ENCODE assay signal across 8 mouse cellular contexts in genomic region chr7:97399960-97400715, GRCm38 (mm10). TPM values are rescaled to one million over a fixed set of nuclear protein-coding genes. Genes with fewer than 3 reads are reported as not detected.
A peak's percentile ranks its signal among the peaks of the same experiment; 100 is the strongest.
DNase-seq lines count a peak whose midpoint lies in the region; ATAC-seq and TF ChIP-seq lines count a peak whose summit lies in the region.

Ndufc2 (plus strand) TSS chr7:97400003.

- no peak within 1 kb of the TSS for H3K27ac ChIP-seq in ES-E14 (ENCODE audit: insufficient read depth, low read depth, low read length, poor library complexity, severe bottlenecking)
- peak within 1 kb of the TSS; percentile 49 for H3K27ac ChIP-seq in forebrain, embryonic 13.5 days
- H3K27ac ChIP-seq in lung, embryonic 16.5 days (ENCODE audit: low read length): peak within 1 kb of the TSS; percentile 56

- peak within 1 kb of the TSS; percentile 73 to 86 for H3K4me3 ChIP-seq in ES-E14 (ENCODE audit: insufficient read depth in 1 of 2, low read depth in 1 of 2, low read length in 2 of 2, poor library complexity in 1 of 2, severe bottlenecking in 1 of 2)
- H3K4me3 ChIP-seq in forebrain, embryonic 13.5 days: peak within 1 kb of the TSS; percentile 68
- H3K4me3 ChIP-seq in lung, embryonic 16.5 days (ENCODE audit: low read length): peak within 1 kb of the TSS; percentile 73

- peaks cover 0 to 9% of the 10 kb centered on the region in 2 experiments; a peak in 2 of 4 replicates for H3K4me1 ChIP-seq in ES-E14 (ENCODE audit: control insufficient read depth in 2 of 2, insufficient read depth in 2 of 2, low read length in 2 of 2, poor library complexity in 1 of 2)
- peaks cover 20% of the 10 kb centered on the region for H3K4me1 ChIP-seq in forebrain, embryonic 13.5 days
- peaks cover 11% of the 10 kb centered on the region for H3K4me1 ChIP-seq in lung, embryonic 16.5 days (replicated peaks; ENCODE audit: control insufficient read depth, insufficient read depth, low read length)

- H3K27me3 ChIP-seq in forebrain, embryonic 13.5 days: no peaks in the 10 kb centered on the region
- no peaks in the 10 kb centered on the region for H3K27me3 ChIP-seq in lung, embryonic 16.5 days (ENCODE audit: control insufficient read depth, insufficient read depth, low read depth, low read length)

- ATAC-seq in forebrain, embryonic 13.5 days: peak; percentile 97
- peak; percentile 94 for ATAC-seq in lung, embryonic 16.5 days (ENCODE audit: low read depth)

- under 1% methylated on average over 54 of the region's 54 CpGs for WGBS in forebrain, embryonic 13.5 days
- under 1% methylated on average over 54 of the region's 54 CpGs for WGBS in large intestine, adult 2 months
- under 1% methylated on average over 54 of the region's 54 CpGs for WGBS in lung, embryonic 16.5 days

- peak within 1 kb of the TSS; percentile 87 for H3K4me2 ChIP-seq in forebrain, embryonic 13.5 days
- H3K4me2 ChIP-seq in lung, embryonic 16.5 days (ENCODE audit: low read depth, low read length): peak within 1 kb of the TSS; percentile 75

- in situ Hi-C loops in ES-E14 (cut with MboI; ENCODE audit: low sequenced_read_pairs in 2 of 2, unreplicated experiment in 2 of 2): no loop called here

- peak; percentile 64 for DNase-seq in ES-E14 (ENCODE audit: low read depth, low spot score)
- DNase-seq in c-Kit-positive CD71-positive TER-119-positive erythroid progenitor cells, embryonic 14.5 days (ENCODE audit: low spot score): peak; percentile 82
- peak; percentile 83 to 86 for DNase-seq in heart, postnatal 10 days
- DNase-seq in large intestine, adult 2 months (ENCODE audit: low read depth, low spot score): peak; percentile 64
- peak; percentile 40 for DNase-seq in ovary, postnatal 10 days (ENCODE audit: low spot score)
- peak; percentile 43 to 71 for DNase-seq in thymus, postnatal 10 days (ENCODE audit: low spot score in 2 of 2)

- H3K36me3 ChIP-seq in ES-E14 (ENCODE audit: control insufficient read depth, insufficient read depth, low read length, poor library complexity, severe bottlenecking): no peaks in the 10 kb centered on the region
- H3K36me3 ChIP-seq in forebrain, embryonic 13.5 days (ENCODE audit: poor library complexity, severe bottlenecking): peaks cover 20% of the 10 kb centered on the region
- no peaks in the 10 kb centered on the region for H3K36me3 ChIP-seq in lung, embryonic 16.5 days (ENCODE audit: control insufficient read depth, insufficient read depth, low read length)

- no peaks in the 10 kb centered on the region for H3K9me3 ChIP-seq in ES-E14 (ENCODE audit: control insufficient read depth, insufficient read depth, low read depth, low read length)
- no peaks in the 10 kb centered on the region for H3K9me3 ChIP-seq in forebrain, embryonic 13.5 days (replicated peaks)
- no peaks in the 10 kb centered on the region for H3K9me3 ChIP-seq in lung, embryonic 16.5 days (ENCODE audit: control insufficient read depth, low read length)

- intact Hi-C loops in heart, postnatal 10 days (cut with DNase I): loop anchor here (2.0 kb wide), 1 partner anchor 29 kb away; the partner anchor contains the start of gene Alg8

- H3K9ac ChIP-seq in ES-E14 (ENCODE audit: insufficient read depth, low read depth, low read length, poor library complexity, severe bottlenecking): peak within 1 kb of the TSS; percentile 78
- H3K9ac ChIP-seq in forebrain, embryonic 13.5 days: peak within 1 kb of the TSS; percentile 88
- H3K9ac ChIP-seq in lung, embryonic 16.5 days (ENCODE audit: low read length): peak within 1 kb of the TSS; percentile 95

TF ChIP-seq in ES-E14, 5 proteins besides CTCF, POLR2A, EP300 and RAD21:
- TF ChIP-seq MAFK (IDR thresholded peaks at IDR 0.05; ENCODE audit: insufficient read depth, low read depth, low read length): no peak
- peak; percentile 66; the same call in 1 of the 2 replicates for TF ChIP-seq HCFC1 (IDR thresholded peaks at IDR 0.05; ENCODE audit: borderline replicate concordance, insufficient read depth, low read length)
- no peak for TF ChIP-seq ZNF384 (IDR thresholded peaks at IDR 0.05; ENCODE audit: low read depth, low read length)
- TF ChIP-seq CHD2 (IDR thresholded peaks at IDR 0.05; ENCODE audit: low read depth, low read length): no peak

RNA-seq across cellular contexts. Expression of gene Ndufc2, which starts in this region (rescaled TPM):
- 233 and 286 TPM in 2 replicates for total RNA-seq in ES-E14 (2012; rRNA removed)
- polyA plus RNA-seq in forebrain, embryonic 13.5 days (2015; fragmentation: Nextera tagmentation; extraction: Ambion mirVana): 422 and 512 TPM in 2 replicates
- 100 to 1,000 TPM; 525 to 575 TPM for total RNA-seq in heart, postnatal 10 days (2021)
- polyA plus RNA-seq in large intestine, adult 2 months (2012; rRNA removed): 114 and 126 TPM in 2 replicates
- 350 and 370 TPM in 2 replicates for polyA plus RNA-seq in lung, embryonic 16.5 days (2015; fragmentation: Nextera tagmentation; extraction: Ambion mirVana)
